Mouse (Mus musculus) G1E (cell line): ENCODE measurements around the gene Rapgef5. TPM values are rescaled to one million over a fixed set of nuclear protein-coding genes. Genes with fewer than 3 reads are reported as not detected.

Experiments used
- ATAC-seq: 2 replicates; pipeline ENCODE4 v1.8.0; 2016; ENCODE audit warnings: mild to moderate bottlenecking; ENCODE audit not compliant: insufficient number of reproducible peaks, poor library complexity, low FRiP score, severe bottlenecking; ENCODE audit errors: extremely low read depth
- DNase-seq: peaks from one replicate; pipeline ENCODE4 v3.0.0; 2012; ENCODE audit warnings: low spot score
- H3K27me3 ChIP-seq: 2 replicates; pipeline ENCODE4 v1.6.1; 2012; ENCODE audit warnings: mild to moderate bottlenecking, low read length, inconsistent platforms; ENCODE audit not compliant: insufficient read depth
- H3K36me3 ChIP-seq: replicated peaks from 2 replicates; pipeline ENCODE3; 2012; ENCODE audit warnings: mild to moderate bottlenecking, inconsistent platforms
- H3K4me1 ChIP-seq: 2 replicates; pipeline ENCODE4 v1.6.1; 2012; ENCODE audit warnings: low read depth, low read length, inconsistent platforms, mixed read lengths; ENCODE audit not compliant: insufficient read depth
- H3K4me3 ChIP-seq: 2 replicates; pipeline ENCODE4 v1.5.1; 2012; ENCODE audit warnings: low read depth, mild to moderate bottlenecking, inconsistent platforms, low read length, moderate library complexity, mixed read lengths
- H3K9me3 ChIP-seq: replicated peaks from 2 replicates; pipeline ENCODE4 v1.6.1; 2012; ENCODE audit warnings: inconsistent platforms
- CTCF ChIP-seq: IDR thresholded peaks from 2 replicates; pipeline ENCODE4 v1.5.1; 2012; ENCODE audit warnings: low read depth, low read length, inconsistent platforms, mixed read lengths
- GATA1 ChIP-seq: IDR thresholded peaks from 2 replicates; pipeline ENCODE4 v1.6.1; 2012; ENCODE audit warnings: borderline replicate concordance, low read length, inconsistent platforms, mixed read lengths
- GATA2 ChIP-seq: IDR thresholded peaks from 2 replicates; pipeline ENCODE4 v1.6.1; 2012; ENCODE audit warnings: low read depth, low read length, inconsistent platforms, borderline replicate concordance
- POLR2AphosphoS5 ChIP-seq: IDR thresholded peaks from 2 replicates; pipeline ENCODE4 v1.6.1; 2012; ENCODE audit warnings: low read depth, low read length, inconsistent platforms; ENCODE audit not compliant: insufficient replicate concordance
- TAL1 ChIP-seq: conservative IDR thresholded peaks from 2 replicates; pipeline ENCODE4 v1.6.1; 2012; ENCODE audit warnings: low read depth, low read length, inconsistent platforms, mixed read lengths
- polyA plus RNA-seq: library from polyadenylated mRNA; stranded (reverse); fragments of >175 nt; gene quantifications from 2 replicates; pipeline ENCODE4 v1.2.3, GENCODE M21; 2012
- total RNA-seq, 2 experiments: library from RNA; stranded (forward) in 1 of 2; stranded (reverse) in 1 of 2; fragments of 200-1000 nt in 1 of 2; fragments of >200 nt in 1 of 2; fragmentation: Nextera tagmentation in 1 of 2; gene quantifications; 2 replicates each; pipeline ENCODE4 v1.2.3; 2014 to 2017

Gene Rapgef5
- total and polyA plus RNA-seq, 3 experiments: 0.66 TPM; not detected in 2

DNA sequence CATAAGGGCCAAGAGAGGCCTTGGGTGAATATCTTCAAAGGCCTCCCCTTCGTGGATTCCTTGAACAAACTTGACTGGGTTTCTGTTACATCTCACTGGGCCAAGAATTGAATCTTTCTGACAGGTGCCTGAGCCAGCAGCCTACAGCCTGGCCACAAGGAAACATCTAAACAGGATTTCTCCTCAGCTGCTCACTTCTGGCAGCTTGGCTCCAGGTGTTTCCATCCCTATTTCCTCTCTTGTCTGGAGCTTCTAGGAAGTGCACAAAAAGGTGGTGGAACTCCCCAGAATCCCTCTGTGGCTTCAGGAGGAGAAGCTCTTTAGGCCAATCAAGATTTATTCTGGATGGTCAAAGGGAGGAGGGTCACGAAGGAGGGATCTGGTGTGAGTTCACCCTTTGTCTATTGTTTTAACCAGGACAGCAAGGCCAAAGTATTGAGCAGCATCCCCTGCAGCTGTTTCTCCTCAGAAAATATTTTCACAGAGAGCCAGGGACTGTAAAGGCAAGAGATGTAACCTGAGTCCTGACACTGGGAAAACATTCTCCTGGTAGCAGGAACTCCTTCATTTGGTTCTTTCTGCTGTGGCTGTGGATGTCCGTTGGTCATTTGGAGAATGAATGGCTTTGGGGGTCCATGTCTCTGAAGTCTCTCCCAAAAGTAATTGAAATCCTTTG is 19.6 kb upstream of the Rapgef5 start:
- Histone ChIP-seq H3K36me3 (no peaks in the 10 kb centered on the region), H3K27me3 (no peaks in the 10 kb centered on the region), H3K9me3 (peaks cover 62% of the 10 kb centered on the region), H3K4me3 (no peak overlapping the region), H3K4me1 (no peaks in the 10 kb centered on the region)
- DNase-seq (no peak), ATAC-seq (no peak)
- no peak for TF ChIP-seq GATA2
- TF ChIP-seq POLR2AphosphoS5: no peak
- TF ChIP-seq GATA1: no peak
- no peak for TF ChIP-seq TAL1
- TF ChIP-seq CTCF: no peak

DNA sequence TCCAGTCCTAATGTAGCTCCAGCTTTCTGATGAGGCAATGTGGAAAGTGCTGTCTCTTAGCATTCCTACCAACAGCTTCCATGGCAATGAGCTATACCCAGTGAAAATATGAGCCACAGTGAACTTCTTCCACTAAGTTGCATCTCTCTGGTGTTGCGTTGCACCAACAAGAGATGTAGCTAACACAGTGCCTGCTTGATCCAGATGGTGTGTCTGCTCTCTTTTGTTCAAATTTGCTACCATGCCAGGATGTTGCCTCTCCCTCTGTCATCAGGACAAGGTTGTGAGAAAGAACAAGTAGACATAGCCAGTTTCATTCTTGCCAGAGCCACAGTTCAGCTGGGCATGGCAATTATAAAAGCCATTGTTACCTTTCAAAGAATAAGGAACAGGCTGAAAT is 18.9 kb upstream of the Rapgef5 start:
- DNase-seq: no peak
- ATAC-seq: no peak
- Histone ChIP-seq H3K36me3 (no peaks in the 10 kb centered on the region), H3K4me3 (no peak overlapping the region), H3K4me1 (no peaks in the 10 kb centered on the region), H3K27me3 (no peaks in the 10 kb centered on the region), H3K9me3 (peaks cover 59% of the 10 kb centered on the region)
- TF ChIP-seq CTCF (no peak), TAL1 (no peak)

DNA sequence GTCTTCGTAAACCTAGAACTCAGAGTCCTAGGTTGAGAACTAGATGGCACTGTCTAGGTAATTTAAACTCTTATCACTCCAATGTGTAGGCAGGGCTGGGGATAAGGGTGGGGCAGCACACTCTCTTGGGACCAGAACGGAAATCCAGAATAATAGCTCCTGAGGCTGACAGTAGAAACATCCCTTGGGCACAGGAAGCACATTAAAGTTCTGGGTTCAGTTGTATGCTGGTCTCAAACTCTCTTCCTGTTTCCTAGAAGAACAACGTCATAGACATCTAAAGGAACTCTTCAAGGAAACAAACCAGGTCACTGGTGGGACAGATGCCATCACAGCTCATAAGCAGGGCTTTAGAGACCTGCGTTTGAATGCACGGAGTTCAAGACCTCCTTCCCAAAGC is 17.0 kb upstream of the Rapgef5 start:
- H3K36me3 ChIP-seq: no peaks in the 10 kb centered on the region
- no peak for TF ChIP-seq GATA2
- no peak for TF ChIP-seq CTCF
- TF ChIP-seq POLR2AphosphoS5: no peak
- no peak for TF ChIP-seq GATA1
- TF ChIP-seq TAL1: no peak
- H3K9me3 ChIP-seq: peaks cover 61% of the 10 kb centered on the region
- H3K27me3 ChIP-seq: no peaks in the 10 kb centered on the region
- H3K4me1 ChIP-seq: no peaks in the 10 kb centered on the region
- no peak for ATAC-seq
- DNase-seq: no peak
- no peak overlapping the region for H3K4me3 ChIP-seq

DNA sequence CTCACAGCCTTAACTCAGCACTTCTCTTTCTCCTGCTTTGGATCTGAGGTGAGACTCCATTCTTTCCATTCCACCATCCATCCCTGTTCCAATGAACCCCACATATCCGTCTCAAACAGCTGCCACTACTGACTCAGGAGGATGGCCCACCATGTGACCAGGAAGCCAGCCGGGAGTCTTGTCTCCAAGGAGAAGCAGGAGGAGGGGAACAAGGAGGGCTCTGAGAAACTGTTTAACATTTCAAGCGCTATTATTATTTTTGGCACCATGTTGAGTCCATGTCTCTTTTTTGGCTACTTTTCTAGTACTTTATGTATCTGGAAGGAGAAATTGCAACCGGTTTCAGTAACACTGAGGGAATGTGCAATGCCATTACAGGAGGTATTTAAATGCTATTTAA is 15.1 kb upstream of the Rapgef5 start:
- no peaks in the 10 kb centered on the region for H3K27me3 ChIP-seq
- peaks cover 50% of the 10 kb centered on the region for H3K9me3 ChIP-seq
- H3K36me3 ChIP-seq: no peaks in the 10 kb centered on the region
- no peak for TF ChIP-seq POLR2AphosphoS5
- no peak for TF ChIP-seq CTCF
- TF ChIP-seq TAL1: no peak
- no peak for TF ChIP-seq GATA1
- TF ChIP-seq GATA2: no peak
- H3K4me1 ChIP-seq: no peaks in the 10 kb centered on the region
- DNase-seq (no peak), ATAC-seq (no peak)
- H3K4me3 ChIP-seq: no peak overlapping the region

DNA sequence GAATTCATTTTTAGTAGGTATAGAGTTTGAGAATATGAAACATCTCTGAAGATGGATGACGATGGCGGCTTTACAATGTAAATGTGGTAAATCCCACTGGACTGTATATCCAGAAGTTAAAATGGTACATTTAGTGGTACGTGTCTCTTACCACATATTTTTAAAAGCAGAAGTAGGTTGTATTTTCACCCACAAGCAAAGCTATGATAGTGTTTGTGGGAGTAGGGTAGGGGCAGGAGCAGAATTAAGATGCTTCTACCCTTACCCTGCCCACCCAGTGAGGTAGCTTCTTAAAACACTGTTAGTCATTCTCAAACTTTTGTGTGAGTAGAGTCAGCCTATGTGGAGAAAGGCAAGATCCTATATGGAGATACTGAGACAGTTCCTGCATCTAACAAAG is 13.4 kb upstream of the Rapgef5 start:
- Histone ChIP-seq H3K4me1 (no peaks in the 10 kb centered on the region), H3K4me3 (no peak overlapping the region), H3K27me3 (no peaks in the 10 kb centered on the region), H3K36me3 (no peaks in the 10 kb centered on the region), H3K9me3 (peaks cover 40% of the 10 kb centered on the region)
- ATAC-seq: no peak
- no peak for DNase-seq
- TF ChIP-seq GATA1 (no peak), CTCF (no peak), GATA2 (no peak)

DNA sequence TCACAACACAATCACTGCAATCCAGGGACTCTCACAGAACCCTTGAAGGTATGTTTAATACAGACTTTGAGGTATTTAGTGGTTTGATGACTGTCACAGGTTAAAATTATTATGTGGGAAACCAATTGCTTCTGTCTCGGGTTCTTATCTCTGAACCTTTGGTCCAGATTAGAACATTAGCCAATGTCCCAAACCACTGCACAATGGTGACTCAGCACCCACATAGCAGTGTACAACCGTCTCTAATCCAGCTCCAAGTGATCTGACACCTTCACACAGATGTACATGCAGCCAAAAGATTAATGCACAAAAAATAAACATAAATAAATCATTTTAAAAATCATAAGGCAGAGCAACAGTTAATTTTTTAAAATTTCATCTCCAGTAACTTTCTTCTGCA is 11.1 kb upstream of the Rapgef5 start:
- no peaks in the 10 kb centered on the region for H3K4me1 ChIP-seq
- ATAC-seq (no peak), DNase-seq (no peak)
- H3K27me3 ChIP-seq: no peaks in the 10 kb centered on the region
- H3K4me3 ChIP-seq: no peak overlapping the region
- no peak for TF ChIP-seq POLR2AphosphoS5
- TF ChIP-seq TAL1: no peak
- no peak for TF ChIP-seq GATA2
- no peak for TF ChIP-seq GATA1
- no peak for TF ChIP-seq CTCF
- peaks cover 40% of the 10 kb centered on the region for H3K9me3 ChIP-seq
- H3K36me3 ChIP-seq: no peaks in the 10 kb centered on the region

DNA sequence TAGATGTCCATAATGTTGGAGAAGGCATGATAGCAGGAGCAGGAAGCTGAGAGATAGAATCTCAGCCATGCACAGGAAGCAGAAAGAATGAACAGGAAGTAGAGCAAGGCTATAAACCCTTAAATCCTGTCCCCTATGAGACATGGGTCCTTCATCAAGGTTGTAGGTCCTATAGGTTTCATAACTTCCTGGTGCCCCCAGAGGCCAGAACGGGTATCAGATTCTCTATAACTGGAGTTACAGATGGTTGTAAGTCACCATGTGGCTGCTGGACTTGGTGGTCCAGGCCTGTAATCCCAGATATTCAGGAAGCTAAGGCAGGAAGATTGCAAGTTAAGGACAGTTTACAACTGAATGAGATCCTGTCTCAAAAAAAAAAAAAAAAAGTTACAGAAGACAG is 8.5 kb upstream of the Rapgef5 start:
- DNase-seq: no peak
- ATAC-seq: no peak
- H3K4me1 ChIP-seq: no peaks in the 10 kb centered on the region

More for the DNA sequence above, 8.5 kb upstream of the Rapgef5 start:
- Histone ChIP-seq H3K9me3 (peaks cover 43% of the 10 kb centered on the region), H3K36me3 (no peaks in the 10 kb centered on the region), H3K4me3 (no peak overlapping the region), H3K27me3 (no peaks in the 10 kb centered on the region)
- TF ChIP-seq TAL1 (no peak), POLR2AphosphoS5 (no peak), CTCF (no peak), GATA1 (no peak), GATA2 (no peak)
